Mouse (Mus musculus) spleen, postnatal 4 days (tissue): ENCODE measurements around the gene Nr4a2.

Source experiments
- DNase-seq, 2 experiments: peaks; one replicate each; pipeline ENCODE4 v3.0.0; 2022; ENCODE audit warnings: low spot score in 2 of 2

The Nr4a2 gene

DNA sequence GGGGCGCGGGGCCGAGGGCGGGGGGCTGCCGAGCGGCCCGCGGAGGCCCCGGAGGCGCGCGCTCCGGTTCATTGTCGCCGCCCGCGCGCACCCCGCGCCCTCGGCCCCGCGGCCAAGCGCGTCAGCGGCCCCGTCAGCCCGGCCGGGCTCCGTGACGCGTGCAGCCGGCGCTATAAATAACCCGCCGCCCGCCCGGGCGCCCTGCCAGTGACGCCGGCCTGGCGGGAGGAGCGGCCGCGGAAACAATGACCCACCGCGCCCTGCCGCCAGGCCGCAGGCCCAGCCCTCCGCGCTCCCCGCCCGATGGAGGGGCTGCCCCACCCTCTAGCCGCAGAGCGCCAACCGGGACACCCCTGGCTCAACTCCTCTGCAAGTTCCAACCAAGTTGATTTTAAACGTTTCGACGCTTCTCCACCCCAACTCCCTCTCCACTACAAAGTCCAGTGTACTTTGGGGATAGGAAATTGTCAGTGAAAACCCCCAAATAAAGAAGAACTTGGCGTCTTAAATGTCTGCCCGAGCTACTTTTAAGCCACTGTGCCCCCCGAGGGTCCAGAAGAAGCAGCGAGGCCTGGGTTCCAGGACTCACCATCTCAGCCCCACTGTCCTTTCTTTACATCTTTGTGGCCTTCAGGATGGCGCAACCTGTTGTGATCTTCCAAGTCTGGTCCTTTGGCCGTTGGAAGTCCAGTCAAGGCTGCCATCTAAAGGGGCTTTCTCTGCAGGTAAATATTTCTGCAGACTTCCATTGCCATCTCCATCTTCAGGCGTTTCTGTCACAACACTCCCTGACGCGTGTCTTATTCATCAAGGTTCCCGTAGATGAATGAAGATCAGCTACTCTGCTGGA is at the start of gene Nr4a2:
TSS of gene Nr4a2 (minus strand) at position 13 of the 850 bp plus-strand sequence.
- DNase-seq, result peak; percentile 72 to 83

DNA sequence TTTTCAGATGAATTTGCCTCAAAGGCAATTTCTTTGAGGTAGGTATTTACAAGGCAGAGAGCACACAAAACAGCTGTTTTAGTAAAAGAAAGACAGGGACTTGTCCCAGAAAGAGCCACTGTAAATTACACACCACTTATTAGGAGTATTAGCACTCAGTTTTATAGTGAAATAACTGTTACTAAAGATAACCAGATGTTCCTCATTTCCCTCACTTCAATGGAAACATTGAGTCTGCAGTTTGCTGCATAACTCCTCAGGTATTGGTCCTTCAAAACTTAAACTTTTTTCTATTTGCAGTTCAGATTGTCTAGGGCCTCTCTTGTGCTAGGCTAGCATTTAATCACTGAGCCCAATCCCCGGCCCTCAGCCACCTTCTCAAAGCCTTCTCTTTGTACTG is 41.6 kb upstream of the Nr4a2 start:
- DNase-seq, result no peak

DNA sequence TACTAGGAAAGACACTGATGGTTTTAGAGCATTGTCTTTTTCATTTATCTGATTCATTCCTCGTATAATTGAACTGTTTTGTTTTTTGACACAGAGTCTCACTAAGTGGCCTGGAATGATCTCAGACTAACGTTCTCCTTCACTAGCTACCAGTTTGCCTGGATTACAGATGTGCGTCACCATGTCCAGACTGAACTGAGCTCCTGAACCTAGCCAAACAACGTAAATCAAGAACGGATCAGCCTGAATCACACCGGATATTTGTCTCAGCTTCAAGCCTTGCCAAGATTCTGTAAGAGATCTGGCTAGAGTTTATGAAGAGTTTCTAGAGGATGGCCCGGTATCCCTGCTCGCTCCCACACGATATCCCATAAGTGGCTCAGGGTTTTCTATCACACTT is 33.0 kb upstream of the Nr4a2 start:
- DNase-seq, result no peak

DNA sequence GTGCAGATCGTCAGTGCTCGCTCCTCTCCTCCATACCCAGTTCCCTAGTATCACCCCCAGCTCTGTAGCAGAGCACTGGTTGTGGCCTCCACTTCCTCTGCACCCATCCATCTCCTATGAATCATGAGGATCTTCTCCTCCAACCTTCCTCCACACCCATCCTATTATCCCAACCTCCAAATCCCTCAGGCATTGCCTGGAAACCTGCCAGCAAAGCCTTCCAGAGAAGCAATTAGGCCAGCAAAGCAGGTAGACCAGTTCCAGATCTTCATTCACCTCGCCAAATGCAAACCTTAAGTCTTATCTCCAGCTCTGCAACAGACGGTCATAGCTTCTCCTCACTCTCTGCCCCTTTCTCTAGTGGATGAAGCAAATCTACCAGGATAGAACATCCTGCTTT is 26.0 kb upstream of the Nr4a2 start:
- DNase-seq, result no peak

DNA sequence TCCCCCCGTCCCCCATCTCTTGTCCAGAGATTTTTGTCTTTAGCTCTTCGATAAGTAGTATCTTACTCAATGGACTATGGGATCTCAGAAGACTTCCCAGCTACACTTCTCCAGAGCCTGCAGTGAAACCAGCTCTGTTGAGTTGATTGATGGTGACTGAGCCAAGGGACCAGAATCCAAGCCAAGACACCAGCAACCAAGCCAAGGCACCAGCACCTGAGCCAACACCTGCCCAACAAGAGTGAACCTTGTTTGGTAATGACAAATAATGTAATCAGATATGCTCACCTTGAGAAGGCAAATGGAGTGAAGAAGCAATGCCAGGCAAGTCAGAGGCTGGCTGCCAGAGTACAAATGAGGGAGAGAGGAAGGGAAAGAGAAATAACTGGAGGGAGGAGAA is 24.4 kb upstream of the Nr4a2 start:
- DNase-seq, result no peak

DNA sequence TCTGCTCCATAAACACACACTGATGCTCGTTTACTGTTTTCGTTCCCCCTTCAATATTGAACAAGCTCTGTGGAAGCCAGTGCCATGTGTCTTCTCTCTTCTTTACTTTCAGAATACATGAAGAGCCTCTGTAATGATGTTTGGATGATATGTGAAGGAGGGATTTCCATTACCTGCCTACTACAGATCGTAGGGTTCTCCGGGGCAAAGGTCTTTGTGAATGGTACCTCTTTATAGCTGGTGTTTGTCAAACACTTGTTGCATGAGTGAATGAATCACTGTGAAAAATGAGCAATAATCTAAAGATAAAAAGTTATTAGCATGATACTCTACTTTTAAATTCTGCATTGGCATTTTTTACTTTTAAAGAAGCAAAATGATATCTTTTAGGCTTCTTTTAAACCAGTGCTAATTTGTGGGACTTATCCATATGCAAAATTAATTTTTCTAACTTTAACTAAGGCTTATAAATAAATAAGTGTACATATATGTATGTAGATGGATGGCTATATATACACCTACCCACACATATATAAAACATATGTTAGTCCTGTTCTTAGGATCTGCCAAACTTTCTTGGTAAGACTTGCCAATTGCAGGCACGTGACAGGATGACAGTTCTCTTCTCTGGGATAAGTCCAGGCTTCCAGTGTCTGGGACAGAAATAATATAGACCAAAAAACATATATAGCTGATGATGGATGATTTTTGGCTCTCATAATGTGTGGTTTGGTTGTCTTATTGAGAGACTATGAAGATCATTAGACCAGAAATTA is 22.0 kb upstream of the Nr4a2 start:
- no peak for DNase-seq

DNA sequence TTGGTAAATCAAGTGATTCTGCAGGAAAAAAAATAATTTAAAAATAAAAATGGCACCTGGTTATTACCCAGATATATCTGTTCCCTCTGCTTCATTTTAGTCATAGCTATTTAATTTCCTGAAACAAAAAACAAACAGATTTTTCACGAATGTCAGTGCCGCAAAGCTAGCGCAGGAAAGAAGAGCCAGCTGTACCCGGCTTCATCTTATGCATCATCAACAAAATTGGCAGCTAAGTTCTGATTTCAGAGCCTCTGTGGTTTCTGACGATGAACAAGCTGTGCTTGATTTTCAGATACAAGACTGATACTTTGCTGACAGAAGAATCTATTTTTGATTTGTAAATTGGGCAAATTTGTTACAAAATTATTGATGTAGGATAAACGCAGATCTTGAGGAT is 14.8 kb upstream of the Nr4a2 start:
- DNase-seq, result no peak

DNA sequence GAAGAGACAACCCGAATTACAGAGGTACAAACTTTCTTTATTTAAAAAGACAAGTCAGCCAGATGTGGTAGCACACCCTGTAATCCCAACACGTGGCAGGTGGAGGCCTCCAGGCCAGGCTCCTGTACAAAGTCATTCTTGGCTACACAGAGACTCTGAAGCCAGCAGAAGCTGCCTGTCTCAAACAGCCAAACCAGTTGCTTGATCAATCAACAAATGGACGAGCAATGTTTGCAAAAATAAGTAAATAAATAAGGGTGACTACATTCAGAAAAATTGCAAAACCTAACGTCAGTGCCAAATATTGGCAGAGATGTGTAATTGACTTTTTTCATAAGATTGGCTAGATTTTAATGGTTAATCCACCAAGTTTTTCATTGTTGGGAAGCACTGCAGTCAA is 3.7 kb upstream of the Nr4a2 start:
- no peak for DNase-seq

DNA sequence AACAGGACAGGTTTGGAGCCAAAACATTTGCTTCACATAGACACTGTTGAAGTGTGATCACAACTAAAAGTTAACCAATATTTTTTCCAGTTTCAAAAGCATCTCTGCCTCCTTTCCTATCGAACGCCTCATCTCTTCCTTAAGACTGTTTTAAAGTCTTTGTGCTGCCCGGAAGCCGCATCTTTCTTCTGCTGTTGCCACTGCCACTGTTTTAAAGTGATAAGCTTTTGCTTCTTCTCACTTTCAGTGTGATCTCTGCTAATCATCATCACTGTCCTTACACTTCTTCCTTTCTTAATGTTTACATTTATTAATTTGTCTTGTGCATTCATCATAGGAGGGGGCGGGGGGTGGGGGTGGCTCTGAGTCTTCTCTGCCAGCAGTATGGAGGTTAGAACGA is 2.1 kb upstream of the Nr4a2 start:
- DNase-seq, result no peak

DNA sequence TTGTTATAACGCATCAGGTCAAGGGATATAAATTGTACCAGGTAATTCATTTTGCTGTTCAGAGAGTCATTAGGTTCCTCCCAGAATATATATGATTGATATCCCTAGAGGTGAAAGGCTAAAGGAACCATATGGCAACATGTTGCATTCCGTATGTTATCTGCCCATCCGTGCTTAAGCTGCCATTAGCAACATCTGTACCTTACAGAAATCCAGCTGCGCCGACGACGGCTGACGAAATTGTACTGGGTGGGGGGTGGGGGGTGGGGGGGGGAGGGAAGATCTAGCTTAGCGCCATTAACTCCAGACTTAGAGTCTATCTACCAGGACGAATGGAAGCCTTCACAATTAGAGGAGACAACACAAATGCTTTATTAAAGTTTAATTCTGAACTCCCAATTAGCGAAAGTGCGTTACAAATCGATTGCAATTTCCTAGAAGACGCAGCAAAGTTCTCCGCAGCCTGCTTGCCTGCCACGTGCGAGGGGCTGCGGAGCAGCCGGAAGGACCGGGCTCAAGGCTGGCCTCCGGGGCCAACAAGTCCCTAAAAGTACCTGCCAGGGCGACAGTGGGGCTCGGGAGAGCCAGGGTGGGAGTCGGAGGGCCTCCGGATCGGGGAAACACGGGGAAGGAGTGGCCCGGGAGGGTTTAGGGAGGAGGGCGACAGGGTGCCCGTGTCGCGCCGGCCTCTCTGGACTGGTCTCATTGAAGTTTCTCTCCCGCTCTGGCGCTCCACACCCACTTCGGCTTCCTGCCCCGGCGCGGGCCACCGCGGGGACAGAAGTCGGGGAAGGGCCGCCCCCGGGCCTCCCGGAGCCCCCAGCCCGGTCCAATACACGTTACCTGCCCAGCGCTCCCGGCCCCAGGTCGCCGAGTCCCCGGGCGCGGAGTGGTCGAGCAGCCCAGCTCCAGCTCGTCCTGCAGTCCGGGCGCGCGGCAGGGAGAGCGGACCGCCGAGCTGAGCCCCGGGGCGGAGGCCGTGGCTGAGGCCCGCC is 520 bp downstream of the Nr4a2 start:
- peak; percentile 50 to 80 for DNase-seq

DNA sequence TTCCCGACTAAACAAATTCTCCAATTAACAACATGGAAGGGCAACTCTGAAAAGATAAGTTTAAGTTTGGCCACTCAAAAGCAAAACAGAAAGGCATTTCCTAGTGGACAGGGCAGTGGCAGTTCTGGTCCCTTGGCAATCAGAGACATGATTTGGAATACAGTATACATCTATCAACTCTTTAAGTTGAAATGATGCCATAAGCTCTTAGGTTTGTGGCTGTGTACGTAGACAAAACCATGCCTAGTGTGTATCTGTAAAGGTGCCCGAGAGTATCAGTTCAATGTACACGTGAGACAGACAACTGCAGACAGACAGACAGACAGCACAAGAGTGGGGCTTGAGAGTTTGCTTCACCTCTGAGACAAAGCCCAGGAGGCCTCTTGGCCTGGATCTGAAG is 2.7 kb downstream of the Nr4a2 start:
- DNase-seq, result no peak

DNA sequence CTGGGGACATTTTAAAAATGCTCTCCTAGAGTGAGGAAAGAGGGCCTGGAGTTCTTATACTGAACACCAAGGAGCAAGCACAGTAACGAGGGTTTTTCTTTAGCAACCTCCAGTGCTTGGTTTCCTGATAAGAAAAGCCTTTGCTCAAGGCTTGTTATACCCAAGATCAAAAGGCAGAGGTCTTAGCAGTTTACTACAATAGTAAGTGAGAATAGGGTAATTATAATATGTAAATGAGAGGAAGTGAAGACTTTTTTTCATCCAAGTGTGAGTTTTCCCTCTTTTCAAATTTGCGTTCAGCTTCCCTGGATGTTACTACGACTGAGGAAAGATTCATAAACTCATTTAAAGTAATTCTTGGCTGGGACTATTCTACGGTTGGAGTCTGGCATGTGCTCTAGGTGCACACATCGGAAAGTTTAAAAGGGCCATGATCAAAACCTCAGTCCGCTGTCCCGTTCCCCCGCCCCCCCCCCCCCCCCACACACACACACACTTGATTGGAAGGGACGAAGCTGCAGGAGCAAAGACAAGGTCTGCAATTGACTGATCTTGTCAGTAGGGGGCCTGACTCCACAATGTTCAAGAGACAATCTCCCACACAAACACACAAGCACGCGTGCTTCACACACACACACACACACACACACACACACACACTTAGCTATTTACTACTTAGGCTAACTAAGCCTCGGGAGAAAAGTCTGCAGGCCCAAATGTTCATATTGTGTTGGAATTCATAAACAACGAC is 6.4 kb downstream of the Nr4a2 start:
- peak in 1 of 2 experiments; percentile 53 for DNase-seq

DNA sequence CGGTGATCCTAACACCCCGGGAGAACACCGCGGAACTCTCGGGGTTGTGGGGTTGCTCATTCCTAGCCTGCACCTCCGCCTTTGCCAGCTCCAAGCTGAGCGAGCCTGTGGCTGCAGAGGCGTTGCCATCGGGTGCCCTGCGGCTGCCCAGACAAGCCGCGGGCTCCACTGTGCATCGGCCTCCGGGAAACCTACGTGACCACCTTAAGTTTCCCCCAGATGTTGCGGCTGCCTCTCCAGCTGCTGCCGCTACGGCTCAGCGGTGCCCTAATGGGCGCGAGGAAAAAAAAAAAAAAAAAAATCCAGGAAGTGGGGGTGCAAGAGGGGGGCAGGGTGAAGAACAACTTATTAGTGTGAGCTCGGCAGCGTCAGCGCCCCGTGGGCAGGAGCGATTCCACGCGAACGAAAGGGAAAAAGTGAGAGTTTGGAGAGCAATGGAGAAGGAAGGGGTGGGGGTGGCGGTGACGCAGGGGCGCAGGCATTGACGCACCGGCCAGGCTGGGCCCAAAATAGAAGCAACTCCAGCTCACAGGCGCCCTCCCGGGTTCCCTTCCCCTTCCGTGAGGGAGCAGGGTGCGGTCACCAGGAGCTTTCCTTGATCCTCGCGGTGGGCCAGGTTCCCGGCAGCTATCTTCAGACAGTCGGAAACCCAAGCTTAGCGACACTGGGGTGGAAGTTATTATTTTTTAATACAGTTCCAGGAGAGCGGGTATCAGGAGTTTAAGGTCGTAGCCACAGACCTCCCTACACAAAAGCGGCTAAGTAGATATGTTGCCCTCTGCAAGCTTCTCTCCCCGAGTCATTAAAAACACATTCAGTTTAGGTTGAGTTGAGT is 7.2 kb downstream of the Nr4a2 start:
- DNase-seq, result peak; percentile 39 to 74

DNA sequence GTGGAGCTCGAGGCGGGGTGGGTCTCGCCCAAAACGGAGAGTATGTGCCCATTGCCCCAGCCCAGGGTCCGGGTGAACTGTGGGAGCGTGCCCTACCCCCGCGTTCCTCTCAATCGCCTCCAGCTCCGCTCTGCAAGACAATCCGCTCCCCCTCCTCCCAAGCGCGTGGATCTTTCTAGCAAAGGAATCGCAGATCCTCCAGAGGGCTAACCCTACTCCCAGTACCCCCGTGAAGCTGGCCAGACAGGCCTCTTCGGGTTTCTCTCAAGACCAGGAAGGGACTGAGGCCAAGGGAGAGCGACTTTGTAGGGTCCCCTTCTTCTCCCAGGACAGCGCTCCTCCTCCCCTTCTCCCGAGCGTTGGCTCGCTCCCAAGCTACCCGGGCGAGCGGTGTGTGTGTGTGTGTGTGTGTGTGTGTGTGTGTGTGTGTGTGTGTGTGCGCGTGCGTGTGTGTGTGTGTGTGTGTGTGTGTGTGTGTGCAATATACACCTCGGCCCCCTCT is 7.9 kb downstream of the Nr4a2 start:
- DNase-seq, result no peak

DNA sequence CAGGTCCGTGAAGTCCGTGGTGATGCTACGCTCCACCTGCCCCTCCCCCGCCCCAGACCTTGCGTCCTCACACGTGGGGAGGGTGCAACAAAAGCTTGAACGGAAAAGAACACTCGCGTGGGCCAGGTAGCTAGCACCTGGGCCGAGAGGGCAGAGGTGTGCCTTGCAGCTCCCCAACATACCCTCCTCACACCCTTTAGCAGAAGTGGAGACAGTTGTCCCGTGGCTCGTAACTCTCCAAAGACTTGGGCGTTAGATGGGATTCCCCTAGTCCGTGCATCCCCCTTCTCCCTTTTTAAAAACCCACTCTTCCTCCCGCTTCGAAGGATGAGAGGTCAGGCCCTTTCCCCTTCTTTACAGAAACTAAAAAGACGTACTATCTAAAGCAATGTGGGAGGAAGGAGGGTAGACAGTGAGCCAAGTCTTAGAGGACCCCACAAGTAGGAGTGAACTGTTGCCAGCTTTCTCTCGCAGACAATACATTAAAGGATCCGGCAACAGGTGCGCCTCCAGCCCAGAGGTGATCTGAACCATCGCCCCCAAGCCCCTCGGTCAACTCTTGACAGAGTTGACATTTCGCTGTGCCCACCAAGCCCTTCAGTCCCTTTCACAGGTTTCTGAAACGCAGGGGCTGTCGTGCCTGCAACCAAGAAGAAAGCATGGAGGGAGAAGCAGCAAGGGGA is 8.5 kb downstream of the Nr4a2 start:
- no peak for DNase-seq

DNA sequence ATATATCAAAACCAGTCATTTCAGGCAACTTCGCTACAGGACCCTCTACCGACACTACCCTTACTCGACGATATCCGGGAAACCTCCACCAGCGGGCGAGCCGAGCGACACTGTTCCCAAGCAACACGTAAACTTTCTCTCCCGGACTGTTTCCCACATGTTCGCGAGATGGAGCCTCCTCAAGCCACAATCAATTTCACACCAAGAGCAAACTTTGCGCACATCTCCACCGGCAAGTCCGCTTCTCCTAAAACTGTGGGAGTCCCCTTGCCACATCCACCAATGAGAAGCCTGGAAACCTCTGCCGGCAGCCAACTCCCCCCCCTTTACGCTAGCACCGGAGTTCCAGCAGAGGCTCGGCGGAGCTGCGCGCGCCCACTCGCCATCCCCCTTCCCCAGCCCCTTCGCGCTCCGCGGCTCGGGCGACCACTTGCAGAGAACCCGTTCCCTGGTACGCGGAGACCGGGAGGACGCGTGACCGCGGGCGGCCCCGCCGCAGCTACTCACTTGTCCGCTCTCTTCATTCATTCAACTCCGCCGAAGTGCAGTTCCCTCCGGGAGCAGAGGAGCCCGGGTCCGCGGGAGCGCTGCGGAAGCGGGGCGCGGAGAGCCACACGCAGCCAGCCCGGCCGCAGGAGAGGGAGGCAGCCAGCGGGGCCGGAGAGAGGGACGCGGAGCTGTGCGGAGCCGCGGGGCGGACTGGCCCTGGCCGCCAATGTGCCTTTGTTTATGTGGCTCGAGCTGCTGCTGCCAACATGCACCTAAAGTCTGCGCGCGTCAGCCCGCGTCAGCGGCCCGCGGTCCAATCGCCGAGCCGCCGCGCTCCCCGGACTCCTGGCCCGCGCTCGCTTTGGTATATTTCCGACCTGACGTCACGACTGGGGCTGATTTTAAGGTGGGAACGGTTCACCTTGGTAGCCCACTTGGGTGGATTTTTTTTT is 9.3 kb downstream of the Nr4a2 start:
- peak; percentile 54 to 80 for DNase-seq

DNA sequence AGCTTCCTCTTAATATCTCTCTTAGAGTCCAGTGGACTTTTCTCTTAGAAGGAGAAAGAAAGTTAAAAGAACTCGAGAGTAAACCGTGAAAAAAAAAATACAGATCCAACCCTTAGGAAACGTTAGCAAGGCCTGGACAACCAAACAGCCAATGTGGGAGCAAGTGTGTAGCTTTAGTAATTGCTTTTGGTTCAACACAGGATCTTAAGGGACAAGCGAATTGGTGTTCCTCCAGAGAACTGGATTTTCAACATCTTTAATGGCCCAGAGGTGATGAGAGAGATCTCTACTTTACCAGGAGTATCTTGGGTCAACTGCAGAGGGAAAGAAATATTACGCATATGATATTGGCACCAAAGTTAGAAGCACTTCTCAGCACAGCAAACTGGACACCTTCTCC is 10.4 kb downstream of the Nr4a2 start:
- DNase-seq, result no peak

DNA sequence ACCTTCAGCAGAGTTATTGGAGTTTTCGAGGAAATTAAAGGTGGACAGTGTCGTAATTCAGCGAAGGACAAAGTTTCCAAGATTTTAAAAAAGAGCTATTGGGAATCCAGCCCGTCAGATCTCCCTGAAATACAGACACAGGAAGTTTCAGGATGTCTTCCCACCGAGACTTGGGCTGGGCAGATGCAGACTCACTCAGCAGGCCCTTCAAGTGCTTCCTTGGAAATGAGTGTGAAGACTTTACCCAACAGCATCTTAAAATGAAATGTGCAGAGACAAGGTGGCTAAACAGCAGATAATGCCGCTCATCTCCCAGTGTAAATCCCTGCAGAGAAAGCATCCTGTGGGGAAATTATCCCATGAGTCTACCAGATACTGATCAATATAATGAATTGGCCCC is 10.9 kb downstream of the Nr4a2 start:
- DNase-seq, result no peak
